Mouse (Mus musculus): ENCODE measurements around the gene Olfr476.
"Not testable (repeated sequence)": the region's sequence is repeated elsewhere in the genome, so short reads cannot be mapped to it uniquely, and the experiment has no call there.

Gene Olfr476

GRCm38 (mm10) chr7:107964503-107964902 lies at the start of gene Olfr476:
TSS of gene Olfr476 (plus strand) at chr7:107964803.
- no peak for DNase-seq (ENCODE audit: low spot score in 2 of 2)

- DNase-seq (ENCODE audit: low spot score in 2 of 2), result no peak
Measured at GRCm38 (mm10) chr7:107930146-107930545, 34.5 kb upstream of the Olfr476 start, which contains the start of gene Olfr473. TSS of gene Olfr473 (plus strand) at chr7:107930446.

GRCm38 (mm10) chr7:107952539-107952938 lies 12.1 kb upstream of the Olfr476 start:
- DNase-seq (ENCODE audit: low spot score in 2 of 2), result not testable (repeated sequence)

DNA sequence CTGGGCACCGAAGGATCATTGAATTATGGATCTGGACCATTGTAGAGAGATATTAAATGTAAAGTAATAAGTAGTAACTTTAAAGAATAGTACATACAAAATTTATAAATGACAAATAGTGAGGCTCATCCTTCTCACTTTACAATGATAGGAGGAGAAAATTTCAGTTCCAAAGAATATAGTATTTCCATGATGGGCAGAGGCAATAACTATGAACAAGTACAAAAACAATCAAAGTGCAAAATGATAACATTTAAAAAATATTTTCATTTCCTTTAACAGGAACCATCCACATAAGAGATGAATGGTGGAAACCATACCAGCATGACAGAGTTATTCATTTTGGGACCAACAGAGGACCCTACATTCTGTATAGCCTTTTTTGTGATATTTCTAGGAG lies 10.3 kb upstream of the Olfr476 start, which contains the start of gene Olfr474:
TSS of gene Olfr474 (plus strand) at position 301 of the 400 bp plus-strand sequence.
- DNase-seq (ENCODE audit: low spot score in 2 of 2), result no peak

GRCm38 (mm10) chr7:107986393-107986792 lies 21.8 kb downstream of the Olfr476 start, which contains the start of gene Olfr477:
TSS of gene Olfr477 (plus strand) at chr7:107986693.
- DNase-seq (ENCODE audit: low spot score in 2 of 2), result no peak

DNA sequence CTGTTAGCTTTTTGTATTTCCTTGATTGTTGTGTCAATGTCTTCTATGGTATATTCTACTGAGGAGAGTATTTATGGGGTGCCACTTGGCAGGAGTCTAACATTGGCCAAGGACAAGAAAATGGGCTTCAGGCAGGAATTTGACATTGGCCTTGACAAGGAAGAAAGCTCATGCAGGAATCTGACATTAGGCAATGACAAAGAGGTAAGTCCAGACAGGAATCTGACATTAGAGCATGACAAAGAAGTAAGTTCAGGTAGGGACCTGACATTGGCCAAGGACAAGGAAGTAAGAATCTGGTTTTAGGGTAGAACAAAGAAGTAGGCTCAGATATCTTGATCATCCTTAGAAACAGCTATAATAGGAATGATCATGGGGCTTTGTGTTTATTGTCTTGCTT lies 49.7 kb downstream of the Olfr476 start:
- not testable (repeated sequence) for DNase-seq (ENCODE audit: low spot score in 2 of 2)
